In genomic region chr9:94738555-94739427, GRCm38 (mm10) we compare ENCODE assay signal across 10 mouse cellular contexts.
A peak's percentile ranks its signal among the peaks of the same experiment; 100 is the strongest.
DNase-seq lines count a peak whose midpoint lies in the region; ATAC-seq and TF ChIP-seq lines count a peak whose summit lies in the region.
"Had no signal": no experiment of that assay in that cellular context is flagged by ENCODE, and none has a peak within 500 bp of the region (broad histone marks: within the 10 kb centered on the region; RNA-seq: fewer than 3 reads in every experiment).

No protein-coding gene starts in this region.

- WGBS in forebrain, embryonic 15.5 days = 34% methylated on average over 6 of the region's 6 CpGs
- WGBS in intestine, postnatal 0 days = 42% methylated on average over 6 of the region's 6 CpGs
- WGBS in midbrain, embryonic 16.5 days = 31% methylated on average over 6 of the region's 6 CpGs
- WGBS in stomach, postnatal 0 days = 43% methylated on average over 6 of the region's 6 CpGs

- peak; percentile 79 for ATAC-seq in forebrain, embryonic 15.5 days (replicated peaks)
- no peak for ATAC-seq in intestine, postnatal 0 days
- peak; percentile 71 for ATAC-seq in midbrain, embryonic 16.5 days
- ATAC-seq in stomach, postnatal 0 days (ENCODE audit: low FRiP score, low TSS enrichment) = no peak

- no peak overlapping the region for H3K9ac ChIP-seq in forebrain, embryonic 15.5 days (replicated peaks)
- no peak overlapping the region for H3K9ac ChIP-seq in intestine, postnatal 0 days (ENCODE audit: low read depth, low read length)
- no peak overlapping the region for H3K9ac ChIP-seq in midbrain, embryonic 16.5 days (ENCODE audit: low read depth, low read length)
- H3K9ac ChIP-seq in stomach, postnatal 0 days (ENCODE audit: low read length) = no peak overlapping the region
- H3K9ac ChIP-seq: embryonic facial prominence, embryonic 13.5 days; neural tube, embryonic 13.5 days had no signal

- intact Hi-C loops in left cerebral cortex, postnatal 25 days (cut with DNase I) = loop anchor here (1.0 to 5.0 kb wide), 3 partner anchors 334 to 724 kb away; no protein-coding TSS in a partner anchor

- H3K36me3 ChIP-seq in forebrain, embryonic 15.5 days = no peaks in the 10 kb centered on the region
- no peaks in the 10 kb centered on the region for H3K36me3 ChIP-seq in intestine, postnatal 0 days (ENCODE audit: control insufficient read depth, insufficient read depth)
- H3K36me3 ChIP-seq in midbrain, embryonic 16.5 days (ENCODE audit: control insufficient read depth, insufficient read depth, low read length) = no peaks in the 10 kb centered on the region
- no peaks in the 10 kb centered on the region for H3K36me3 ChIP-seq in stomach, postnatal 0 days (ENCODE audit: control insufficient read depth, insufficient read depth, low read length)
- H3K36me3 ChIP-seq: embryonic facial prominence, embryonic 13.5 days; neural tube, embryonic 13.5 days had no signal

- H3K9me3 ChIP-seq in forebrain, embryonic 15.5 days = no peaks in the 10 kb centered on the region
- no peaks in the 10 kb centered on the region for H3K9me3 ChIP-seq in intestine, postnatal 0 days (ENCODE audit: control insufficient read depth)
- H3K9me3 ChIP-seq in midbrain, embryonic 16.5 days (replicated peaks; ENCODE audit: control insufficient read depth, low read length, poor library complexity, severe bottlenecking) = no peaks in the 10 kb centered on the region
- H3K9me3 ChIP-seq in stomach, postnatal 0 days (ENCODE audit: control insufficient read depth, low read length) = no peaks in the 10 kb centered on the region
- H3K9me3 ChIP-seq: embryonic facial prominence, embryonic 13.5 days; neural tube, embryonic 13.5 days had no signal

- H3K4me1 ChIP-seq in forebrain, embryonic 15.5 days = 0 out of 2 replicates have a peak, but pooled peaks cover 8% of the 10 kb centered on the region
- H3K4me1 ChIP-seq in intestine, postnatal 0 days (replicated peaks; ENCODE audit: control insufficient read depth, insufficient read depth, low read length) = no peaks in the 10 kb centered on the region
- peaks cover 8% of the 10 kb centered on the region for H3K4me1 ChIP-seq in midbrain, embryonic 16.5 days (ENCODE audit: control insufficient read depth, insufficient read depth, low read length)
- no peaks in the 10 kb centered on the region for H3K4me1 ChIP-seq in stomach, postnatal 0 days (replicated peaks; ENCODE audit: control insufficient read depth, insufficient read depth)

- TF ChIP-seq CTCF in intestine, postnatal 0 days (IDR thresholded peaks at IDR 0.05; ENCODE audit: low read depth) = peak; percentile 87
- TF ChIP-seq CTCF in stomach, postnatal 0 days (IDR thresholded peaks at IDR 0.05; ENCODE audit: low read depth) = peak; percentile 94

- no peak overlapping the region for H3K27ac ChIP-seq in forebrain, embryonic 15.5 days (replicated peaks)
- no peak overlapping the region for H3K27ac ChIP-seq in intestine, postnatal 0 days (ENCODE audit: low read depth, low read length)
- no peak overlapping the region for H3K27ac ChIP-seq in midbrain, embryonic 16.5 days (ENCODE audit: low read length)
- H3K27ac ChIP-seq in stomach, postnatal 0 days (replicated peaks) = no peak overlapping the region
- H3K27ac ChIP-seq: embryonic facial prominence, embryonic 13.5 days; neural tube, embryonic 13.5 days had no signal

- peak; percentile 61 for DNase-seq in urinary bladder, postnatal 25 days (ENCODE audit: low spot score)
- no peak for DNase-seq in urinary bladder, postnatal 4 days (ENCODE audit: low spot score in 2 of 2)
- DNase-seq in cerebellum, adult 11 months = peak; percentile 62
- peak; percentile 86 for DNase-seq in left cerebral cortex, postnatal 25 days (ENCODE audit: low spot score in 2 of 2)
- DNase-seq in stomach, postnatal 0 days (ENCODE audit: low spot score) = peak; percentile 55

- H3K4me3 ChIP-seq in forebrain, embryonic 15.5 days = no peak overlapping the region
- H3K4me3 ChIP-seq in intestine, postnatal 0 days (ENCODE audit: low read depth, low read length) = no peak overlapping the region
- H3K4me3 ChIP-seq in midbrain, embryonic 16.5 days (ENCODE audit: low read depth, low read length) = no peak overlapping the region
- no peak overlapping the region for H3K4me3 ChIP-seq in stomach, postnatal 0 days (ENCODE audit: low read depth, low read length)
- H3K4me3 ChIP-seq: embryonic facial prominence, embryonic 13.5 days; neural tube, embryonic 13.5 days had no signal

- no peak overlapping the region for H3K4me2 ChIP-seq in forebrain, embryonic 15.5 days (replicated peaks)
- no peak overlapping the region for H3K4me2 ChIP-seq in intestine, postnatal 0 days (replicated peaks; ENCODE audit: low read depth)
- no peak overlapping the region for H3K4me2 ChIP-seq in midbrain, embryonic 16.5 days (ENCODE audit: low read length)
- no peak overlapping the region for H3K4me2 ChIP-seq in stomach, postnatal 0 days (replicated peaks; ENCODE audit: low read depth)
- H3K4me2 ChIP-seq: embryonic facial prominence, embryonic 13.5 days; neural tube, embryonic 13.5 days had no signal

- no peaks in the 10 kb centered on the region for H3K27me3 ChIP-seq in forebrain, embryonic 15.5 days
- no peaks in the 10 kb centered on the region for H3K27me3 ChIP-seq in intestine, postnatal 0 days (replicated peaks; ENCODE audit: control insufficient read depth, insufficient read depth, low read length)
- no peaks in the 10 kb centered on the region for H3K27me3 ChIP-seq in midbrain, embryonic 16.5 days (ENCODE audit: control insufficient read depth, insufficient read depth, low read depth, low read length)
- H3K27me3 ChIP-seq in stomach, postnatal 0 days (ENCODE audit: control insufficient read depth, insufficient read depth, low read length) = no peaks in the 10 kb centered on the region
- H3K27me3 ChIP-seq: embryonic facial prominence, embryonic 13.5 days; neural tube, embryonic 13.5 days had no signal

- no peak for TF ChIP-seq EP300 in stomach, postnatal 0 days (optimal IDR thresholded peaks at IDR 0.05)

Comparison
In these comparisons a context has a peak if more than half of its experiments do, and no peak if none do; other contexts are left out.
1. DNase-seq: peak in urinary bladder, postnatal 25 days (single experiment), cerebellum, adult 11 months (single experiment), left cerebral cortex, postnatal 25 days (2 of 2) and stomach, postnatal 0 days (single experiment); none in urinary bladder, postnatal 4 days (0 of 2).
2. ATAC-seq: peak in forebrain, embryonic 15.5 days (single experiment) and midbrain, embryonic 16.5 days (single experiment); none in intestine, postnatal 0 days (single experiment) and stomach, postnatal 0 days (single experiment).